Mouse (Mus musculus): Measurements from ENCODE around the gene AC141477.1. TPM values are rescaled to one million over a fixed set of nuclear protein-coding genes. Genes with fewer than 3 reads are reported as not detected.

The AC141477.1 gene
- polyA plus RNA-seq, 1 experiment = not detected

DNA sequence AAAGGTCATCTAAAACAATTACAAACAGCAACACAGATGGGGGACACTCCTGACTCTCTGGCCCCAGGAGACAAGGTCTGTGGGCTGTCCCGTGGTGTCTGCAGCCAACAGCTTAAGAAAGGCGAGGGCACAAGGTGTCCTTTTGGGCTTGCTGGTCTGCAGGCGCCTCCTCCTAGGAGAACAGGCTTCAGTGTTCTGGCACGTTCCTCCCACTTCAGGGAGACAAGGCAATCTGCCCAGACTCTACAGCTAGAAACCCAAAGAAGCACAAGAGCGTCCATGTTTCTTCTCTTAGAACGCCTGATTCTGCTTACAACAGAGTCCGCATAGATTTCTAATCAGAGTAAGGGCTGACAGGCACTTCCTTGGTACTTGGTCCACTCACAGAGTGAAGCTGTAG is 22.1 kb upstream of the AC141477.1 start:
- Histone ChIP-seq H3K4me1 (ENCODE audit: control insufficient read depth, insufficient read depth, low read length) (peaks cover 1% of the 10 kb centered on the region; the same call in 1 of the 2 replicates), H3K4me3 (ENCODE audit: insufficient read depth, low read length) (no peak overlapping the region), H3K27ac (ENCODE audit: insufficient read depth, low read length) (no peak overlapping the region)
- no peak for TF ChIP-seq CTCF (IDR thresholded peaks at IDR 0.05; ENCODE audit: extremely low read depth, insufficient read depth, low read length)
- no peak for TF ChIP-seq POLR2A (IDR thresholded peaks at IDR 0.05; ENCODE audit: extremely low read depth, insufficient read depth, low read length)

- no peak overlapping the region for H3K27ac ChIP-seq (ENCODE audit: insufficient read depth, low read length)
- no peak overlapping the region for H3K4me3 ChIP-seq (ENCODE audit: insufficient read depth, low read length)
- peaks cover 1% of the 10 kb centered on the region; the same call in 1 of the 2 replicates for H3K4me1 ChIP-seq (ENCODE audit: control insufficient read depth, insufficient read depth, low read length)
- no peak for TF ChIP-seq CTCF (IDR thresholded peaks at IDR 0.05; ENCODE audit: extremely low read depth, insufficient read depth, low read length)
- TF ChIP-seq POLR2A (IDR thresholded peaks at IDR 0.05; ENCODE audit: extremely low read depth, insufficient read depth, low read length) = no peak
Measured at GRCm38 (mm10) chr10:76461255-76461654, 21.0 kb upstream of the AC141477.1 start.

GRCm38 (mm10) chr10:76455289-76455688 is 15.0 kb upstream of the AC141477.1 start:
- no peak overlapping the region for H3K4me3 ChIP-seq (ENCODE audit: insufficient read depth, low read length)
- no peak for TF ChIP-seq POLR2A (IDR thresholded peaks at IDR 0.05; ENCODE audit: extremely low read depth, insufficient read depth, low read length)
- peak; percentile 69 for TF ChIP-seq CTCF (IDR thresholded peaks at IDR 0.05; ENCODE audit: extremely low read depth, insufficient read depth, low read length)
- no peak overlapping the region for H3K27ac ChIP-seq (ENCODE audit: insufficient read depth, low read length)
- no peaks in the 10 kb centered on the region for H3K4me1 ChIP-seq (ENCODE audit: control insufficient read depth, insufficient read depth, low read length)

GRCm38 (mm10) chr10:76448851-76449250 is 8.6 kb upstream of the AC141477.1 start, which contains the start of gene 2610028H24Rik:
Gene 2610028H24Rik (plus strand): TSS chr10:76449081.
- H3K4me3 ChIP-seq (ENCODE audit: insufficient read depth, low read length) = no peak within 1 kb of the TSS
- H3K27ac ChIP-seq (ENCODE audit: insufficient read depth, low read length) = no peak within 1 kb of the TSS
- H3K4me1 ChIP-seq (ENCODE audit: control insufficient read depth, insufficient read depth, low read length) = no peaks in the 10 kb centered on the region
- TF ChIP-seq CTCF (IDR thresholded peaks at IDR 0.05; ENCODE audit: extremely low read depth, insufficient read depth, low read length) (no peak), POLR2A (IDR thresholded peaks at IDR 0.05; ENCODE audit: extremely low read depth, insufficient read depth, low read length) (no peak)

- TF ChIP-seq POLR2A (IDR thresholded peaks at IDR 0.05; ENCODE audit: extremely low read depth, insufficient read depth, low read length) = no peak
- TF ChIP-seq CTCF (IDR thresholded peaks at IDR 0.05; ENCODE audit: extremely low read depth, insufficient read depth, low read length) = no peak
- Histone ChIP-seq H3K4me3 (ENCODE audit: insufficient read depth, low read length) (no peak overlapping the region), H3K4me1 (ENCODE audit: control insufficient read depth, insufficient read depth, low read length) (no peaks in the 10 kb centered on the region), H3K27ac (ENCODE audit: insufficient read depth, low read length) (no peak overlapping the region)
Measured at GRCm38 (mm10) chr10:76447406-76448229, 7.4 kb upstream of the AC141477.1 start.

DNA sequence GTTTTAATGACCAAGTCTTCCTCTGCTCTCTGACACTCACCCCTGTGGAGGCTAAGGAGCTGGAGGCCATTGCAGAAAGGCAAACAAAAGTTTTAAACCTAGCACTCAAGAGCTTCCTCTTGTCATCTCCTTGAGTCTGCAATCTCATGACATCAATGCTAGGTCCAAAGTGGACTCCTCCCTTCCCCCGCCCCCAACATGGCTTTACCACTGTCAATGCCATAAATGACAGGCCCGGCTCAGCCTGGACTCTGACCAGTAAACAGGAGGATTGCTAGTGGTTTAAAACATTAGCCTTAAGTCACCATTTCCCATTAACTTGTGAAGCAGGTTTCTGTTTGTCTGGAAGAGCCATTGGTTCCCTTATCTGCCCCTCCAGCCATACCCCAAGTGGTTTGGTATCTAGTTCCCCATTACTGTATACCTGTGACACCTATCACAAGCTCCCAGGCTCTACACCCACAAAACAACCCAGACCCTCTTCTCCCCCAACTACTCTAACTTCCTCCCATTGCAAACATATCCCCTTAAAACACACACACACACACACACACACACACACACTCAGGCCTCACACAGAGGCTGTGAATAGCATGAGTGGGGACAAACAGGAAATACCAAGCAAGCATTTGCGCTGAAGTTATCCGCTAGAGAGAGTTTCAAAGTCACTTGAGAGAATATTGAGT is 5.9 kb upstream of the AC141477.1 start:
- Histone ChIP-seq H3K4me1 (ENCODE audit: control insufficient read depth, insufficient read depth, low read length) (no peaks in the 10 kb centered on the region), H3K27ac (ENCODE audit: insufficient read depth, low read length) (no peak overlapping the region), H3K4me3 (ENCODE audit: insufficient read depth, low read length) (no peak overlapping the region)
- TF ChIP-seq POLR2A (IDR thresholded peaks at IDR 0.05; ENCODE audit: extremely low read depth, insufficient read depth, low read length) = no peak
- no peak for TF ChIP-seq CTCF (IDR thresholded peaks at IDR 0.05; ENCODE audit: extremely low read depth, insufficient read depth, low read length)

DNA sequence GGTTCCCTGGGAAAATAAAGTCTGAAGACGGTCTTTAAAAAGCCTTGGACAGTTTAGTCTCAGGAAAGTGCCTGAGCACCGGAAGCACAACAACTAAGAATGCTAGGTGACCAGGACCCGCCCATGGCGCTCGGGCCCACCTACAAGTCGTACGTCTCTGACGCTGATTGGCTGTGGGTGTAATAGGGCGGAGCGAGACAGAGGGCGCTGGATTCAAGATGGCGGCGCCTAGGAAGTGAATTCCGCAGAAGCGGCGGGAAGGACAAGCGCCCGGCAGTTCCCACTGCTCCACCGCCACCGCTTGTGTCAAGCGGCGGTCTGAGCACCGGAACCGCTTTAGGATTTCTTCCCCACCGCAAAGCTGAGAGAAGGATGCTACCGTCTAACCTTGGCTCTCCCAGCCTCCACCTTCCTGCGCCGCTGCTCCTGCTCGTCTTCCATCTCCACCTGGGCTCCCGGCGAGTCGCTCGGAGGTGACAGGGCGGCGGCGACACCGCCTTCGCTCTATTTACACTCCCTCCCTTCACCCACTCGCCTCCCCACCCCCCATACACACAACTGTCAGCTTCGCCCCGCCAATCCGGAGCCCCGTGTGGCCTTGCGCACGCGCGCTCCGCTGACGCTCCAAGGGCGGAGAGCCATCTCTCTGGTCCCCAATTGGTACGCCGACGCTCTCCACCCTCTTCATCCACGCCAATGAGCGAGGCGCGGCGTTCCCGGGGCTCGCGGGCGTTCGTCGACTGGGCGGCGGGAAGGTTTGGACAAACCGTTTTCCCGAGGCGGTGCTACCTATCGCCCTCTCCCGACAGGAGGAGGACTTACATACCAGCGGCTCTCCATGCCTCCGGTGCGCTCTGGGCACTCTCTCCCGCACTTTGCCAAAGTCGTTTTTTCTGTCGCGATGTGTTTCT is 2.2 kb upstream of the AC141477.1 start, which contains the start of gene Pcnt:
TSS of gene Pcnt (minus strand) at position 609 of the 911 bp plus-strand sequence.
- H3K27ac ChIP-seq (ENCODE audit: insufficient read depth, low read length) = peak within 1 kb of the TSS; percentile 80
- peak within 1 kb of the TSS; percentile 66 for H3K4me3 ChIP-seq (ENCODE audit: insufficient read depth, low read length)
- no peaks in the 10 kb centered on the region for H3K4me1 ChIP-seq (ENCODE audit: control insufficient read depth, insufficient read depth, low read length)
- peak; percentile 50 for TF ChIP-seq CTCF (IDR thresholded peaks at IDR 0.05; ENCODE audit: extremely low read depth, insufficient read depth, low read length)
- TF ChIP-seq POLR2A (IDR thresholded peaks at IDR 0.05; ENCODE audit: extremely low read depth, insufficient read depth, low read length) = peak; percentile 28; the same call in 1 of the 2 replicates

DNA sequence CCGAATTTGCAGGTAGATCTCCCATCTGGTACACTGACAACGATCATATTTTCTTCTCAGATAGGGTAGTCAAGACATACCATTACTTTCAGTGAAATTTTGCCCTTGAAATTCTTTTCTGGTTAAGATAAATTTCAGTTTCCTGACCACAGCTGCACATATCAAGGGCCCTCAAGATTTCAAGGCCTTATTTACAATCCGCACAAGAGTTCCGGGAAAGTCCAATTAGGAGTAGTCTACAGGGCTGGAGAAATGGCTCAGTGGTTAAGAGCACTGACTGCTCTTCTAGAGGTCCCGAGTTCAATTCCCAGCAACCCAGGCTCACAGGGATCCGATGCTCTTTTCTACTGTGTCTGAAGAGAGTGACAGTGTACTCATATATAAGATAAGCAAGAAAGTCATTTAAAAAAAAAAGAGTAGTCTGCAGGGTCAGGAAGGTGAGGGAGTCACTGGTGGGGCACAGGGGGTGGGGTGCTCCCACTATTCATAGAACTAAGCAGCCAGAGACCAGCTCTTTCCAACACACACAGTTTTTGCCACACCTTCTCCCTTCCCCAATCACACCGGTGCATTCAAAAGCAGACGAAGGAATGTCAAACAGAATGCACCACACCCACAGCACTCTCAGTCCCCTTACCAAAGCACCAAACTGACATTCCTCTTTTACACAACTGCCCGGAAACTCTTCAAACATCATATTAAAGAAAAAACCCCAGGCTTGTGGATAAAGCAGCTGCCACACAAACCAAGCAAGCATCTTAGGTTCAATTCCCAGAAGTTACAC is 945 bp downstream of the AC141477.1 start:
- no peak overlapping the region for H3K4me3 ChIP-seq (ENCODE audit: insufficient read depth, low read length)
- no peaks in the 10 kb centered on the region for H3K4me1 ChIP-seq (ENCODE audit: control insufficient read depth, insufficient read depth, low read length)
- TF ChIP-seq POLR2A (IDR thresholded peaks at IDR 0.05; ENCODE audit: extremely low read depth, insufficient read depth, low read length) (no peak), CTCF (IDR thresholded peaks at IDR 0.05; ENCODE audit: extremely low read depth, insufficient read depth, low read length) (no peak)
- no peak overlapping the region for H3K27ac ChIP-seq (ENCODE audit: insufficient read depth, low read length)

All from cortical plate, adult 2 months (tissue).